Mouse (Mus musculus) megakaryocyte, embryonic 14.5 days (primary cell): ENCODE data around the gene Ushbp1.

Source experiments
- FLI1 ChIP-seq: IDR thresholded peaks from 2 replicates; pipeline ENCODE4 v1.6.1; 2012; ENCODE audit warnings: low read length, inconsistent platforms, mixed read lengths
- GATA1 ChIP-seq: IDR thresholded peaks from 3 replicates; pipeline ENCODE4 v1.6.1; 2012; ENCODE audit warnings: mixed read lengths, low read length, inconsistent platforms, borderline replicate concordance

GRCm38 (mm10) chr8:71379512-71380075, 16.0 kb downstream of the Ushbp1 start:
- no peak for TF ChIP-seq FLI1
- TF ChIP-seq GATA1, result no peak
